Mouse (Mus musculus) kidney, embryonic 14.5 days (tissue): ENCODE results near the gene Cldn15. TPM values are rescaled to one million over a fixed set of nuclear protein-coding genes. Genes with fewer than 3 reads are reported as not detected.

Source experiments
- ATAC-seq: fragments of 200-750 bp; cut with Nextera tagmentation; 2 replicates; pipeline ENCODE4 v1.8.0; 2017; ENCODE audit warnings: moderate number of reproducible peaks, mild to moderate bottlenecking, moderate TSS enrichment, moderate library complexity; ENCODE audit not compliant: low FRiP score, low TSS enrichment
- H3K27ac ChIP-seq: fragments of 300-500 bp; sonication (generic); 2 replicates; pipeline ENCODE4 v1.5.1; 2014; ENCODE audit warnings: low read depth, mild to moderate bottlenecking, low read length, moderate library complexity, mixed read lengths
- H3K27me3 ChIP-seq: fragments of 300-500 bp; sonication (generic); 2 replicates; pipeline ENCODE4 v1.6.1; 2014; ENCODE audit warnings: mild to moderate bottlenecking, low read length; ENCODE audit not compliant: control insufficient read depth, insufficient read depth
- H3K36me3 ChIP-seq: fragments of 300-500 bp; sonication (generic); 2 replicates; pipeline ENCODE4 v1.6.1; 2014; ENCODE audit warnings: low read length, mixed read lengths; ENCODE audit not compliant: control insufficient read depth, insufficient read depth
- H3K4me1 ChIP-seq: fragments of 300-500 bp; sonication (generic); 2 replicates; pipeline ENCODE4 v1.6.1; 2014; ENCODE audit warnings: low read length, mixed read lengths; ENCODE audit not compliant: control insufficient read depth, insufficient read depth
- H3K4me2 ChIP-seq: fragments of 300-500 bp; sonication (generic); replicated peaks from 2 replicates; pipeline ENCODE4 v1.6.1; 2014; ENCODE audit warnings: low read depth, mild to moderate bottlenecking, low read length
- H3K4me3 ChIP-seq: fragments of 300-500 bp; sonication (generic); 2 replicates; pipeline ENCODE4 v1.5.1; 2014; ENCODE audit warnings: mild to moderate bottlenecking, low read length
- H3K9ac ChIP-seq: fragments of 300-500 bp; sonication (generic); 2 replicates; pipeline ENCODE4 v1.6.1; 2014; ENCODE audit warnings: low read depth, mild to moderate bottlenecking, low read length, moderate library complexity
- H3K9me3 ChIP-seq: fragments of 300-500 bp; sonication (generic); 2 replicates; pipeline ENCODE4 v1.6.1; 2016; ENCODE audit warnings: low read length; ENCODE audit not compliant: control insufficient read depth
- WGBS: fragments of 180-500 bp; shearing (Covaris S2); extraction: QIAGEN DNeasy Blood & Tissue Kit; methylation state at CpG from one replicate; pipeline ENCODE4 v1.1.7; 2014; 5-methylcytosine and 5-hydroxymethylcytosine counted together
- polyA plus RNA-seq: library from polyadenylated mRNA; unstranded; fragments of >200 nt; fragmentation: Nextera tagmentation; extraction: Ambion mirVana; gene quantifications from 2 replicates; pipeline ENCODE4 v1.2.1, GENCODE M21; 2014

Gene Cldn15
- polyA plus RNA-seq, result 1.5 and 1.7 TPM in 2 replicates

GRCm38 (mm10) chr5:136966331-136966730, at the start of gene Cldn15:
Gene Cldn15, plus strand, starts transcription at chr5:136966616.
- Histone ChIP-seq H3K9me3 (no peaks in the 10 kb centered on the region), H3K27ac (peak within 1 kb of the TSS; percentile 90), H3K9ac (peak within 1 kb of the TSS; percentile 31), H3K4me3 (no peak within 1 kb of the TSS), H3K4me1 (peaks cover 35% of the 10 kb centered on the region), H3K36me3 (peaks cover 33% of the 10 kb centered on the region), H3K4me2 (0 out of 2 replicates have a peak within 1 kb of the TSS, but pooled peaks have one; percentile 8), H3K27me3 (no peaks in the 10 kb centered on the region)
- ATAC-seq, result peak; percentile 38
- 24% methylated on average over 6 of the region's 6 CpGs for WGBS

- H3K4me3 ChIP-seq, result no peak overlapping the region
- H3K9me3 ChIP-seq, result no peaks in the 10 kb centered on the region
- no peaks in the 10 kb centered on the region for H3K27me3 ChIP-seq
- H3K27ac ChIP-seq, result no peak overlapping the region
- H3K4me1 ChIP-seq, result no peaks in the 10 kb centered on the region
- peaks cover 10% of the 10 kb centered on the region; the same call in 1 of the 2 replicates for H3K36me3 ChIP-seq
- no peak overlapping the region for H3K4me2 ChIP-seq
- H3K9ac ChIP-seq, result no peak overlapping the region
- WGBS, result 97% methylated on average over 8 of the region's 8 CpGs
- ATAC-seq, result no peak
These were observed 48.7 kb upstream of the Cldn15 start for GRCm38 (mm10) chr5:136917613-136918242.

- Histone ChIP-seq H3K27ac (no peak overlapping the region), H3K36me3 (no peaks in the 10 kb centered on the region), H3K4me1 (no peaks in the 10 kb centered on the region), H3K9ac (peak overlapping the region; percentile 70), H3K4me3 (peak overlapping the region; percentile 54), H3K27me3 (no peaks in the 10 kb centered on the region), H3K9me3 (no peaks in the 10 kb centered on the region), H3K4me2 (peak overlapping the region; percentile 93)
- 3% methylated on average over 38 of the region's 38 CpGs for WGBS
- ATAC-seq, result peak; percentile 89
These were observed 47.6 kb upstream of the Cldn15 start for GRCm38 (mm10) chr5:136918655-136919472.

- Histone ChIP-seq H3K4me2 (peak overlapping the region; percentile 93), H3K4me1 (no peaks in the 10 kb centered on the region), H3K4me3 (peak overlapping the region; percentile 54), H3K27me3 (no peaks in the 10 kb centered on the region), H3K27ac (no peak overlapping the region), H3K9ac (peak overlapping the region; percentile 70), H3K36me3 (no peaks in the 10 kb centered on the region), H3K9me3 (no peaks in the 10 kb centered on the region)
- 0 out of 2 replicates have a peak, but pooled peaks have one; percentile 5 for ATAC-seq
- 27% methylated on average over 16 of the region's 18 CpGs for WGBS
These were observed 46.7 kb upstream of the Cldn15 start for GRCm38 (mm10) chr5:136919546-136920301.

GRCm38 (mm10) chr5:136922830-136923229, 43.6 kb upstream of the Cldn15 start:
- Histone ChIP-seq H3K27ac (no peak overlapping the region), H3K36me3 (no peaks in the 10 kb centered on the region), H3K9me3 (no peaks in the 10 kb centered on the region), H3K4me2 (no peak overlapping the region), H3K9ac (no peak overlapping the region), H3K4me3 (no peak overlapping the region), H3K27me3 (no peaks in the 10 kb centered on the region), H3K4me1 (no peaks in the 10 kb centered on the region)
- ATAC-seq, result no peak
- 81% methylated on average over 9 of the region's 9 CpGs for WGBS

- Histone ChIP-seq H3K27ac (no peak overlapping the region), H3K27me3 (no peaks in the 10 kb centered on the region), H3K9ac (no peak overlapping the region), H3K36me3 (no peaks in the 10 kb centered on the region), H3K4me3 (no peak overlapping the region), H3K9me3 (no peaks in the 10 kb centered on the region), H3K4me2 (no peak overlapping the region), H3K4me1 (no peaks in the 10 kb centered on the region)
- 71% methylated on average over 7 of the region's 7 CpGs for WGBS
- ATAC-seq, result no peak
These were observed 42.5 kb upstream of the Cldn15 start for GRCm38 (mm10) chr5:136923751-136924478.

GRCm38 (mm10) chr5:136929073-136929472, 37.3 kb upstream of the Cldn15 start:
- Histone ChIP-seq H3K9ac (no peak overlapping the region), H3K27me3 (no peaks in the 10 kb centered on the region), H3K4me3 (no peak overlapping the region), H3K4me2 (no peak overlapping the region), H3K9me3 (no peaks in the 10 kb centered on the region), H3K27ac (no peak overlapping the region), H3K36me3 (no peaks in the 10 kb centered on the region; the same call in 1 of the 2 replicates), H3K4me1 (no peaks in the 10 kb centered on the region)
- ATAC-seq, result peak; percentile 82
- 23% methylated on average over 4 of the region's 4 CpGs for WGBS

GRCm38 (mm10) chr5:136931896-136932295, 34.5 kb upstream of the Cldn15 start:
- Histone ChIP-seq H3K4me1 (no peaks in the 10 kb centered on the region), H3K27me3 (no peaks in the 10 kb centered on the region), H3K4me3 (no peak overlapping the region), H3K9me3 (no peaks in the 10 kb centered on the region), H3K4me2 (no peak overlapping the region), H3K36me3 (no peaks in the 10 kb centered on the region; the same call in 1 of the 2 replicates), H3K27ac (no peak overlapping the region), H3K9ac (no peak overlapping the region)
- no peak for ATAC-seq
- WGBS, result 81% methylated on average over 14 of the region's 14 CpGs
